Mouse (Mus musculus) thymus, adult 2 months (tissue): ENCODE data around the gene Dnajc2.

Experiments used
- CTCF ChIP-seq: fragments of 200-500 bp; IDR thresholded peaks from 2 replicates; pipeline ENCODE4 v1.5.1; 2012; ENCODE audit warnings: mild to moderate bottlenecking, control low read depth, low read length, moderate library complexity, borderline replicate concordance; ENCODE audit not compliant: control insufficient read depth, poor library complexity, insufficient read depth; ENCODE audit errors: extremely low read depth
- POLR2A ChIP-seq: fragments of 200-500 bp; IDR thresholded peaks from 2 replicates; pipeline ENCODE4 v1.6.1; 2012; ENCODE audit warnings: mild to moderate bottlenecking, low read length, control low read depth, moderate library complexity; ENCODE audit not compliant: control insufficient read depth, poor library complexity, insufficient read depth; ENCODE audit errors: extremely low read depth

DNA sequence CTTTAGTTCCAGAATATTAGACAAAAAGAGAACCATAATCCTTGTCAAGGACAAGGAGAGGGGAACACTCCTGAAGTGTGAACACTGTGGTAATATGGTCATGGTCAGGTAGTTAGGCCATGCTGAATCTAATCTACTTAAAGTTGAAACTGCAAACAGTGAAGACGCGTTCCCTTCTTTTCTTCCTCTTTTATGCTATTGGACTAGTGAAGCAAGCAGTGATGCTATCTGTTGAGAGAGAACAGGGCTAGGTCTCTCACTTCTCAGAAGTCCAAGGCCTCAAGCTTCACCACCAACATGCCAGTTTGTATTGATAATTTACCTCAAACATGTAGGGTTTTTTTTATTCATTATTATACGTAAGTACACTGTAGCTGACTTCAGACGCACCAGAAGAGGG is 70.6 kb downstream of the Dnajc2 start:
- no peak for TF ChIP-seq POLR2A
- no peak for TF ChIP-seq CTCF
